Mouse (Mus musculus): ENCODE data around the gene Olfr166. TPM values are rescaled to one million over a fixed set of nuclear protein-coding genes. Genes with fewer than 3 reads are reported as not detected.
"Not testable (repeated sequence)": the region's sequence is repeated elsewhere in the genome, so short reads cannot be mapped to it uniquely, and the experiment has no call there.

Olfr166 gene
- total RNA-seq (2021): not detected
- long read RNA-seq, experiment 1: 0 reads
- long read RNA-seq, experiment 2: 0 reads

- no peak for DNase-seq (ENCODE audit: low spot score in 2 of 2)
Observed at GRCm38 (mm10) chr16:19483394-19483793, at the start of gene Olfr166. Gene Olfr166, plus strand, starts transcription at chr16:19483694.

DNA sequence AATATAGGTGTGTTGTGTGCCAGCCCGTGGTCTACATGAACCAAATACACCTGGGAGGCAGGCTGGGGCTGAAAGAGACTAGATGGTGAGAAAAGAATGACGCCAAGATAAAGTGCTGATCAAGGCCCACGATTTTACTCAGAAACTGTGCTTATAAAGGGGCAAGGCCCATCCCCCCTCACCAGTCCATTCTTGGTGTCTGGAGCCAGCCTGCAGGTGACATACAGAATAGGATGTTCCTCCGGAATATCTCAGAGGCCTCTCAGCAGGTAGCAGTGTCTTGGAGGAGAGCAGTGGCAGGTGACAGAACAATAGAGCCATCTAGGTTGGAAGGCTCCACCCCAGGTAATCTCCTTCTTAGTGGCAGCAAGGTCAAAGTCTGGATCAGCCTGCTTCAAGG is 24.8 kb upstream of the Olfr166 start:
- DNase-seq (ENCODE audit: low spot score in 2 of 2): not testable (repeated sequence)

GRCm38 (mm10) chr16:19464365-19464764 is 19.1 kb upstream of the Olfr166 start:
- DNase-seq (ENCODE audit: low spot score in 2 of 2): no peak

- DNase-seq (ENCODE audit: low spot score in 2 of 2): no peak
Observed at GRCm38 (mm10) chr16:19522166-19522565, 38.7 kb downstream of the Olfr166 start, which contains the start of gene Olfr167. Gene Olfr167, minus strand, starts transcription at chr16:19522266.

DNA sequence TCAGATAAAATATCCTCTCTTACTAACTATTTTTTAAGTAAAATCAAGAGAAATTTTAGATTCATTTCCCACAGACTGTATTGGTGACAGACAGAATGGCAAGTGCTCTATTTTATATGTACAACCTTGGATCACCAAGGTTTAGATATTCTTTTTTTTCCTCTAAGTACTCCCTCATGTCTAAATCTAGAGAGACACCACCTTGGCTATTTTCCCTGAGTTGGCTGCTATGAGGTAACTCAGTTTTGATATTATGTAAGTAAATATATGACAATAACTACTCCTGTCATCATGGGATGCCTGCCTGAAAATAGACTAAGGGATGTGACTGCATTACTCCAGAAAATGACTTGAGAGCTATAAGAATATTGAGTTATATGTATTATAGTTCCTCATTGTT is 52.0 kb downstream of the Olfr166 start, which contains the start of gene Olfr168:
Olfr168 (minus strand) TSS at position 101 of the 400 bp plus-strand sequence.
- no peak for DNase-seq (ENCODE audit: low spot score in 2 of 2)

Other genes starting within 250 kb of the Olfr166 start
- not detected for gene Olfr164, start 169.6 kb upstream of the Olfr166 start, total RNA-seq (2021)
- not detected for gene Olfr165, start 60.6 kb upstream of the Olfr166 start, total RNA-seq (2021)
- not detected for gene Olfr167, start 38.6 kb downstream of the Olfr166 start, total RNA-seq (2021)
- gene Olfr168, start 51.9 kb downstream of the Olfr166 start, total RNA-seq (2021): not detected
- not detected for gene Olfr169, start 88.1 kb downstream of the Olfr166 start, total RNA-seq (2021)
- not detected for gene Olfr170, start 128.2 kb downstream of the Olfr166 start, total RNA-seq (2021)
- not detected for gene Olfr171, start 146.2 kb downstream of the Olfr166 start, total RNA-seq (2021)
- under 1 TPM in 1 of 2 experiments, not detected in 1; 0.10 TPM for gene Lamp3, start 222.7 kb downstream of the Olfr166 start, total RNA-seq (2021)